Mouse (Mus musculus) hematopoietic multipotent progenitor cell, adult 10-12 weeks (in vitro differentiated cells): ENCODE measurements around the gene Mmp13. TPM values are rescaled to one million over a fixed set of nuclear protein-coding genes. Genes with fewer than 3 reads are reported as not detected.

Source experiments
- polyA plus RNA-seq: library from polyadenylated mRNA; stranded (reverse); fragments of >175 nt; gene quantifications from 2 replicates; pipeline ENCODE4 v1.2.3, GENCODE M21; 2012; ENCODE audit warnings: low replicate concordance

Mmp13 gene
- not detected in 2 replicates for polyA plus RNA-seq

GRCm38 (mm10) chr9:7272214-7272613, at the start of gene Mmp13:
Gene Mmp13 (plus strand): TSS chr9:7272514.

Other genes with a start within 250 kb of the Mmp13 start
- gene Dync2h1, start 88.1 kb upstream of the Mmp13 start, polyA plus RNA-seq = 0.13 and 0.26 TPM in 2 replicates
- 91.1 and 113 TPM in 2 replicates for gene Dcun1d5, start 88.0 kb upstream of the Mmp13 start, polyA plus RNA-seq
- 0.79 and 1.7 TPM in 2 replicates for gene Mmp12, start 71.9 kb downstream of the Mmp13 start, polyA plus RNA-seq
- gene Mmp1b, start 115.5 kb downstream of the Mmp13 start, polyA plus RNA-seq = not detected in 2 replicates
- gene Mmp3, start 173.3 kb downstream of the Mmp13 start, polyA plus RNA-seq = not detected in 2 replicates
- gene Mmp10, start 229.8 kb downstream of the Mmp13 start, polyA plus RNA-seq = not detected in 2 replicates